Mouse (Mus musculus) MEL (cell line): ENCODE data around the gene Trmt10c.

Source experiments
- CTCF ChIP-seq, 3 experiments: IDR thresholded peaks in 2 of 3; conservative IDR thresholded peaks in 1 of 3; 2 replicates each; pipeline ENCODE4 v1.5.1; 2011 to 2012; ENCODE audit warnings: low read length in 3 of 3, low read depth in 2 of 3, mild to moderate bottlenecking in 2 of 3, improper control_type of control experiment in 1 of 3, inconsistent platforms in 1 of 3, mixed read lengths in 1 of 3, moderate library complexity in 1 of 3; ENCODE audit not compliant: control insufficient read depth in 1 of 3, insufficient read depth in 1 of 3, poor library complexity in 1 of 3, severe bottlenecking in 1 of 3
- EP300 ChIP-seq, 2 experiments: IDR thresholded peaks; 2 replicates each; pipeline ENCODE4 v1.6.1; 2011; ENCODE audit warnings: improper control_type of control experiment in 2 of 2, low read length in 2 of 2, low read depth in 1 of 2, mild to moderate bottlenecking in 1 of 2
- ETS1 ChIP-seq: IDR thresholded peaks from 2 replicates; pipeline ENCODE4 v1.6.1; 2012; ENCODE audit warnings: low read depth, mild to moderate bottlenecking, inconsistent platforms, low read length, improper control_type of control experiment, moderate library complexity
- GABPA ChIP-seq: IDR thresholded peaks from 2 replicates; pipeline ENCODE4 v1.6.1; 2012; ENCODE audit warnings: low read depth, mild to moderate bottlenecking, inconsistent platforms, low read length, improper control_type of control experiment, moderate library complexity
- GATA1 ChIP-seq: IDR thresholded peaks from 2 replicates; pipeline ENCODE4 v1.6.1; 2011; ENCODE audit warnings: low read depth, low read length, improper control_type of control experiment
- MEF2A ChIP-seq: IDR thresholded peaks from 2 replicates; pipeline ENCODE4 v1.6.1; 2014; ENCODE audit warnings: low read depth, mild to moderate bottlenecking, inconsistent platforms, low read length, improper control_type of control experiment; ENCODE audit not compliant: poor library complexity, insufficient replicate concordance, severe bottlenecking; ENCODE audit errors: extremely low read depth
- POLR2A ChIP-seq, 2 experiments: IDR thresholded peaks; 2 replicates each; pipeline ENCODE4 v1.6.1; 2011 to 2012; ENCODE audit warnings: low read length in 2 of 2, mild to moderate bottlenecking in 2 of 2, control low read depth in 1 of 2, improper control_type of control experiment in 1 of 2, low read depth in 1 of 2, moderate library complexity in 1 of 2; ENCODE audit not compliant: control insufficient read depth in 1 of 2, insufficient read depth in 1 of 2, poor library complexity in 1 of 2
- TBP ChIP-seq: IDR thresholded peaks from 2 replicates; pipeline ENCODE4 v1.8.0; 2011; ENCODE audit warnings: low read depth, low read length, improper control_type of control experiment
- UBTF ChIP-seq: IDR thresholded peaks from 2 replicates; pipeline ENCODE4 v1.6.1; 2012; ENCODE audit warnings: low read depth, mild to moderate bottlenecking, inconsistent platforms, low read length, improper control_type of control experiment, moderate library complexity, borderline replicate concordance; ENCODE audit not compliant: insufficient read depth
- USF1 ChIP-seq: IDR thresholded peaks from 2 replicates; pipeline ENCODE4 v1.6.1; 2014; ENCODE audit warnings: low read depth, mild to moderate bottlenecking, inconsistent platforms, low read length, improper control_type of control experiment, moderate library complexity
- USF2 ChIP-seq, 2 experiments: IDR thresholded peaks; 2 replicates each; pipeline ENCODE4 v1.6.1; 2011 to 2012; ENCODE audit warnings: improper control_type of control experiment in 2 of 2, low read length in 2 of 2, borderline replicate concordance in 1 of 2, inconsistent platforms in 1 of 2, low read depth in 1 of 2, mild to moderate bottlenecking in 1 of 2; ENCODE audit not compliant: insufficient read depth in 1 of 2

DNA sequence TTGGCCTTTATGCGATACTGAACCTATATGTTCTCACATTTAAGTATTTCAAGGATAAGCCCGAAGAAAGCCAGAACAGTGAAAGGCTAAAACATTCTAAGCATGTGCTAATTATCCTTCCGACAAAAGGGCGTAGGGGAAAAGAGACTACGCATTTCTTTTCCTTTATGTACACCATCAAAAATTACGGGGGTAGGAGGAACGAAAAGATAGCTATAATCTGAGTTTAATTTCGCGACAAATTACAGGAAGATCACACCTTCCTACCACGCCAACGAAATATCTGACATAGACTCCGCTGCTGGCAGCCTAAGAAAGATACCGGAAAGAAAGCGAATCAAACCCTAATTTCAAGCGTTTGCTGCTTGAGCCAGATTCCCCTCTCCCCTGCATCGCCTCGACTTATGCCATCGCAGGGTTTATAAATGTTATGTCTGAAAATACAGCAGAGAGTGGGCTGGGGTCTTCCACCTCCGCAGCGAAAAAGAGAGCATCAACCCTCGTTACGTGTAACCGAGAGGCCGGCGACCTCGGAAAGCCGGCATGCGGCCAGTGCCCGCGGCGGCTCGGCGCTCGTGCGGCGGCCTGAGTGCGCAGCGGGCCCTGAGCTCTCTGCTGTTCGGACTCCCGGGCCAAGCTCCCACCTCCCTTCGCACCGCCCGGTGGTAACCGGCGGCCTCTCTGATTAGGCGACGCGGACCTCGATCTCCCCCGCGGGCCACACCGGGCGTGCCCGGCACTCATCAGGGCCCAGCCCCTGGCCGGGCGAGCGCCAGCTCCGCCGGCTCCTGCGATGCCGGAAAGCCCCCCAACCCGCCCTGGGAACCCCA lies 8.7 kb downstream of the Trmt10c start:
- TF ChIP-seq USF1 (no peak), CTCF (IDR thresholded peaks at IDR 0.05 in 2 of 3, conservative IDR thresholded peaks at IDR 0.05 in 1 of 3; ENCODE audit: control insufficient read depth in 1 of 3, insufficient read depth in 1 of 3, low read depth in 2 of 3, low read length in 3 of 3, poor library complexity in 1 of 3, severe bottlenecking in 1 of 3) (no peak), EP300 (IDR thresholded peaks at IDR 0.05; ENCODE audit: low read depth in 1 of 2, low read length in 2 of 2) (no peak), GATA1 (no peak), MEF2A (no peak), TBP (no peak), ETS1 (no peak), USF2 (IDR thresholded peaks at IDR 0.05; ENCODE audit: borderline replicate concordance in 1 of 2, insufficient read depth in 1 of 2, low read depth in 1 of 2, low read length in 2 of 2) (no peak), UBTF (peak; percentile 91; the same call in 1 of the 2 replicates), POLR2A (IDR thresholded peaks at IDR 0.05; ENCODE audit: control insufficient read depth in 1 of 2, insufficient read depth in 1 of 2, low read depth in 1 of 2, low read length in 2 of 2, poor library complexity in 1 of 2) (no peak), GABPA (no peak)
